Mouse (Mus musculus) left cerebral cortex, postnatal 14 days (tissue): Measurements from ENCODE around the gene Hspb3. TPM values are rescaled to one million over a fixed set of nuclear protein-coding genes. Genes with fewer than 3 reads are reported as not detected.

Experiments
- DNase-seq, 2 experiments: peaks; one replicate each; pipeline ENCODE4 v3.0.0; 2021 to 2022; ENCODE audit warnings: low spot score in 2 of 2, mixed read lengths in 1 of 2
- intact Hi-C: fragments of 180-260 bp; cut with DNase I; formaldehyde crosslinking; loops from one replicate; pipeline ENCODE4 v1.15.1; 2025
- total RNA-seq, 2 experiments: library from RNA; stranded (reverse); gene quantifications; 2 replicates each; pipeline ENCODE4 v1.2.3; 2021

The Hspb3 gene
- total RNA-seq, 2 experiments from 2014 or later, result 9.8 to 14.5 TPM

- intact Hi-C loops, result no loop called here
- no peak for DNase-seq
Observed at GRCm38 (mm10) chr13:113655511-113655910, 8.0 kb downstream of the Hspb3 start.

GRCm38 (mm10) chr13:113640944-113641597 lies 22.4 kb downstream of the Hspb3 start:
- intact Hi-C loops, result no loop called here
- DNase-seq, result no peak

GRCm38 (mm10) chr13:113638914-113639313 lies 24.6 kb downstream of the Hspb3 start:
- peak in 1 of 2 experiments; percentile 43 for DNase-seq
- intact Hi-C loops, result loop anchor here (1.0 to 5.0 kb wide), 2 partner anchors 30 to 228 kb away; no protein-coding TSS in a partner anchor

GRCm38 (mm10) chr13:113635799-113636222 lies 27.7 kb downstream of the Hspb3 start:
- no peak for DNase-seq
- intact Hi-C loops, result loop anchor here (5.0 kb wide), 1 partner anchor 231 kb away; no protein-coding TSS in a partner anchor

GRCm38 (mm10) chr13:113634732-113635481 lies 28.6 kb downstream of the Hspb3 start:
- intact Hi-C loops, result loop anchor here (5.0 kb wide), 1 partner anchor 232 kb away; no protein-coding TSS in a partner anchor

GRCm38 (mm10) chr13:113632506-113632905 lies 31.0 kb downstream of the Hspb3 start:
- DNase-seq, result no peak
- intact Hi-C loops, result no loop called here

More at GRCm38 (mm10) chr13:113634732-113635481, 28.6 kb downstream of the Hspb3 start:
- DNase-seq, result no peak

GRCm38 (mm10) chr13:113627601-113628000 lies 35.9 kb downstream of the Hspb3 start:
- intact Hi-C loops, result no loop called here

GRCm38 (mm10) chr13:113622865-113623255 lies 40.6 kb downstream of the Hspb3 start:
- peak in 1 of 2 experiments; percentile 5 for DNase-seq
- intact Hi-C loops, result no loop called here

More at GRCm38 (mm10) chr13:113627601-113628000, 35.9 kb downstream of the Hspb3 start:
- DNase-seq, result no peak

- intact Hi-C loops, result no loop called here
- no peak for DNase-seq
Observed at GRCm38 (mm10) chr13:113622122-113622864, 41.2 kb downstream of the Hspb3 start.

GRCm38 (mm10) chr13:113619003-113619402 lies 44.5 kb downstream of the Hspb3 start:
- no peak for DNase-seq
- intact Hi-C loops, result loop anchor here (5.0 to 10.0 kb wide), 4 partner anchors 132 to 574 kb away; partner anchors contain the start of gene Gpx8

- DNase-seq, result peak; percentile 94 to 96
Observed at GRCm38 (mm10) chr13:113617891-113618823, 45.3 kb downstream of the Hspb3 start, which contains the start of gene Snx18. Snx18 (minus strand) TSS chr13:113618564.

GRCm38 (mm10) chr13:113617338-113617890 lies 46.1 kb downstream of the Hspb3 start:
- DNase-seq, result no peak
- intact Hi-C loops, result loop anchor here (5.0 to 10.0 kb wide), 4 partner anchors 130 to 573 kb away; partner anchors contain the start of gene Gpx8

More at GRCm38 (mm10) chr13:113617891-113618823, 45.3 kb downstream of the Hspb3 start, which contains the start of gene Snx18:
- intact Hi-C loops, result loop anchor here (1.0 to 10.0 kb wide), 6 partner anchors 131 to 573 kb away; partner anchors contain the start of gene Gpx8

GRCm38 (mm10) chr13:113616751-113617337 lies 46.6 kb downstream of the Hspb3 start:
- no peak for DNase-seq
- intact Hi-C loops, result loop anchor here (5.0 to 10.0 kb wide), 4 partner anchors 130 to 572 kb away; partner anchors contain the start of gene Gpx8

GRCm38 (mm10) chr13:113615971-113616671 lies 47.4 kb downstream of the Hspb3 start:
- intact Hi-C loops, result loop anchor here (5.0 to 10.0 kb wide), 4 partner anchors 129 to 571 kb away; partner anchors contain the start of gene Gpx8
- DNase-seq, result no peak

GRCm38 (mm10) chr13:113615546-113615941 lies 47.9 kb downstream of the Hspb3 start:
- peak in 1 of 2 experiments; percentile 40 for DNase-seq
- intact Hi-C loops, result loop anchor here (5.0 to 10.0 kb wide), 4 partner anchors 128 to 571 kb away; partner anchors contain the start of gene Gpx8
